Mouse (Mus musculus) left cerebral cortex, adult 18-20 months (tissue): ENCODE data around the gene Dpp6. TPM values are rescaled to one million over a fixed set of nuclear protein-coding genes. Genes with fewer than 3 reads are reported as not detected.

Experiments used
- DNase-seq, 2 experiments: peaks; one replicate each; pipeline ENCODE4 v3.0.0; 2021 to 2022; ENCODE audit warnings: low spot score in 2 of 2, mixed read lengths in 1 of 2
- total RNA-seq, 2 experiments: library from RNA; stranded (reverse); gene quantifications; 2 replicates each; pipeline ENCODE4 v1.2.3; 2021

Gene Dpp6
- total RNA-seq, 2 experiments from 2014 or later = 162 to 164 TPM

DNA sequence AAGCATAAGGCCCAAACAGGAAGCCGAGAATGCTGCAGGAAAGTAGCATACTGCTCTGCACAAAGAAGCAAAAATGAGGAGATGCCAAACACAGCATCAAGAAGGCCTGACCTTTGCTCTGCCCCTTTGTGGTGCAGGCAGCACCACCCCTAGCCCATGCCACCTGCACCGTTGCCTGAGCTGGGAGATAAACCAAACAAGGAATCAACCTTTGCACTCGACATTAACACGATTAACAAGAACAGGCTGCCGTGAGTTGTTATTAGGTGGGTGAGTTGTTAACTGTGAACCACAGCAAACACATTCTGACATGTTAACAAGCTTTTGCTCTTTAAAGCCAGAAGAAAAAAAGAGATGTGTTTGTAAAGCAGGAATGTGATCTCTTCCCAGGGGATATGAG is 239.4 kb downstream of the Dpp6 start:
- no peak for DNase-seq

DNA sequence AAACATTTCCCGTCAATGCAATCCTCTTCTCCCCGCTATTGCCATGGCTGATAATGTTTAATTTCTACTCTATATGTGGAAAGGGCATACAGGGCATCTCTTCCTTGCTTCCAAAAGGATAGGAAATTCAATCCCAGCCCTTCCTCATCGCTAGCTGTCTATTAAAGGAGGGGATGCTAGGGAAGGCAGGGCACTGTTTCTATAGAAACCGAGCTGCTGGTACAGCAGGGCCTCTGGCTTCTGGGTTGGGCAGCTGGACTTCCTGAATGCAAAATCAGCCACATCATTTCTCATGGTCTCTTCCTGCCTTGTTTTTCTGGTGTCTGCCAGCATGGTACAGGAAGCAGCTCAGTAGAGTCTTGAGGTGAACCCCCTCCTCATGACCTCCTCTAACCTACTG is 243.1 kb downstream of the Dpp6 start:
- no peak for DNase-seq

DNA sequence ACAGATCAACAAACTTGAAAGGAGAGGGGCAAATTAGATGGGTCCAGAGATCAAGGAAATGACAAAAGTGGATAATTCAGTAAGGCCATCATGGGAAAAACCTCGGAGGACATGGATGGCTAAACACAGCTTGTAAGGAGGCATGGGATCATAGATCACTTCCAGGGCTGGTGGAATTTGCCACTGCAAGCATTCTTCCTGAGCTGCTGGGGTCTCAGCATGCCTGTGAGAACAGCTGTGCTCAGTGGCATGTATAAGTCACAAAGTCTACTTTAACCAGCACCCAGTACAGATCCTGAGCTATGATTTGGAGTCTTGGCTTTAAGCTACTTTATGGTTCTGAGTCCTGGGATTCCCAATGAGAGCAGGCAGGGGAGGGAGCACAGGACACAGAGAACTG is 246.9 kb downstream of the Dpp6 start:
- no peak for DNase-seq

DNA sequence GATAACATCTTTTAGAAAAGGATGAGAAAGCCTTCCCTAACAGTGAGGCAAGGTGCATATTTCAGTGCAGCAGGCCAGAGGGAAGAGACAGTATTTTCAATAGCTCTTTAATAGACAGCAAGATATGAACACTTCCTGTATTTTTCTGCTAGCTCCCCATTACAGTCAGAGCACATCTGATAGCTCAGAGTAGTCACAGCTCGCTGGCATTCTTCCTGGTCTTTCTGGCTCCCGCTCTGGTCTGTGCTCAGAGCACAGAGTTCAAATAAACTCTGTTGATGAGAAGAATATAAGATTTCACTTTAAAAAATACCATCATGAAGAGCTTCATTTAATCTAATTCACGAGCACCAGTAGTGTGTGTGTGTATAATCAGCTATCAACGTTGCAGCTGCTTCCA is 249.8 kb downstream of the Dpp6 start:
- DNase-seq = no peak

DNA sequence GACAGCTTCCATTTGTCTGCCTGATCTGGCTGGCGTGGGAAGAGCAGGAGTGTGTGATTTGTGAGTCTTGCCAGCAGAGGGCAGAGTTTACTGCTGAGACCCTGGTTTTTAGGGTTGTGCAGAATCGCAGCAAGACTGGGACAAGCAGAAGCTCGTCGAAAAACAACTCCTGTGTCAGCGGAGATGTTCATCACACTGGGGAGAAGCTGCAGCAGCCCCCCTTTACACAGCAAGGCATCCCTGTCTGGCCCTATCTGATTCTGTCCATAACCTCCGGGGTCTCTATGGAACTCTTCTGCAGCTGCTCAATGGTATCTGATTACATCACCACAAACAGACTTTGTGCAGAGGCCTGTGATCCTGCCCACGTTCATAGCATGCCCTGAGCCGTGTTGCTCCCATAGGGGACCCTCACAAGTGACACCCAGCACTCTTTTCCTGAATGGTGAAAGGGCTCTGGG is 258.2 kb downstream of the Dpp6 start:
- DNase-seq = peak; percentile 76 to 77

DNA sequence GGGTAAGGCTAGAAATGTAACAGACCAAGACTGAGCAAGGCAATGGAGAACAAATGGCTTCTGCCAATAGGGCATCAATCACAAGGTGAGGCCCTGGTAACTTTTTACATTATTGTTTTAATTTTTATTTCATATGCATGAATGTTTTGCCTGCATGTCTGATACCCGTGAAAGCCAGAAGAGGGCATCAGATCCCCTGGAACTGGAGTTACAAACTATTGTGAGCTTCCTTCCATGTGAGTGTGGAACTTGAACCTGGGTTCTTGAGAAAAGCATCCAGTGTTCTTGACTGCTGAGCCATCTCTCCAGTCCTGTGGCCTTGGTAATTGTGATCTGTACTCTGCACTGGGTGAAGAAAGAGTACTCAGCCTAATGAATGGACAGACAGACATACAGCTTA is 259.0 kb downstream of the Dpp6 start:
- DNase-seq = peak in 1 of 2 experiments; percentile 17

DNA sequence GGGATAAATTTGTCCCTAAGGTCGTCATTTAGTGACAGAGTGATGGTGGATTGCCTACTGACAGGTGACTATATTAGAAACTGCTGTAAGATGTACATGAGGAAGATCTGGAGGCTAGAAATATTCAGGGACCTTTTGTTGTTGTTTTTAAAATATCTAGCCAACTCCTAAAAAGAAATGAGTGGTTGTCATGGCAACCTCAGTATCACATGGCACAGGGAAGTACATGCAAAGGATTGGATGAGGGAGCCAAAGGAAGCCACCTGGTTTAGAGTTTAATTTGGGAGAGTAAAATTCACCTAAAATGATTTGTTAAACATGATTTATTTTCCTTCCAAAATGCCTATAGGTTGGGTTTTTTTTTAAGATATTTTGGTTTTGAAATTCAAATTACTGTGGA is 260.8 kb downstream of the Dpp6 start:
- no peak for DNase-seq

DNA sequence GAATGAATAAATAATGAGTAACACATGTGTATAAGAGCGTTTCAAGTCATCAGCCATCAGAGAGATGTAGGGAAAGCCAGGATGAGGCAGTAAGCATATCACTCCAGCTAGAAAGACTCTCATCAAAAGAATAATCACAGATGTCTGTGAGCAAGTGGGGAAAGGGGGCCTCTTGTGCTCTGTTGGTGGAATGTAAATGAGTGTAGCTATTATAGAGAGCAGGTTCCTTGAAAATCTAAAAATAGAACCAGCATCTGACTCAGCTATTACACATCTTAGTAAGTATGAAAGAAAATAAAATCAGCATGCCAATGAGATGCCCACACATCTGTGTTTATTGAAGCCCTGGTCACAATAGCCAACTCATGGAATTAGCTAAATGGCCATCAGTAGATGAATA is 264.3 kb downstream of the Dpp6 start:
- no peak for DNase-seq

DNA sequence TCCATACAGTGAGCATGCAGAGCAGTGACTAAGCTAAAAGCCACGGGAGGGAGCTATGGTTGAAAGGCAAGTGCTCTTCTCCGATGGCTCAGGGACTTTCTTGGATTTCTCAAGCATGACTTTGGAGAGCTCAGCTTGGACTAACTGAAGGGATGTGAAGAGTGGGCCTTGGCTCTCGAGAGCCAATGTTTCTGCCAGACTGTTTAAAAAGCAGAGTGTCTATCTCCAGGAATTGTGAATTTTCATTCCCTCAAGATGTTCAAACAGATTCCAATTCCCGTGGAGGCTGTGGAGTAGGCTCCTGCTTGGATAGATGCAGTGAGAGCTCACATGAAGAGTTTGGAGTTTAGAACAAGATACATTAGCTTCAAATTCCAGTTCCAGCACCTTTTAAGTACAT is 266.8 kb downstream of the Dpp6 start:
- DNase-seq = no peak

DNA sequence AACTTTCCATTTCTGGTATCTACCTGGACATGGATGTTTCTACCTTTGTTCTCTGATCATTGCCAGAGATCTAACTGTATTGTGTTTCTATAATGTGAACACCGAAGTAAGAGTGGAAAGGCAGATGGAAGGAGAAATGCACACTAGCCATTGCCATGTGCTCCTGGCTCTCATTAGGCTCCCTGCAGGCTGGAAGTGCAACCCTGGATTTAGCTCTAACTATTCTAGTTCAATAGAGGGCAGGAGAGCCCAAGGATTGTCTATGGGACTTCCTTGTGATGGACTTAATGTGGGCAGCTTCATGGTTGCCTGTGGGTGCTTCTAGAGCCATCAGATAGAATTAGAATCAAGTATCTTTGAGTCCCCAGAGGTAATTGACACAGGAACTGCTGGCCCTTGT is 291.2 kb downstream of the Dpp6 start:
- no peak for DNase-seq

DNA sequence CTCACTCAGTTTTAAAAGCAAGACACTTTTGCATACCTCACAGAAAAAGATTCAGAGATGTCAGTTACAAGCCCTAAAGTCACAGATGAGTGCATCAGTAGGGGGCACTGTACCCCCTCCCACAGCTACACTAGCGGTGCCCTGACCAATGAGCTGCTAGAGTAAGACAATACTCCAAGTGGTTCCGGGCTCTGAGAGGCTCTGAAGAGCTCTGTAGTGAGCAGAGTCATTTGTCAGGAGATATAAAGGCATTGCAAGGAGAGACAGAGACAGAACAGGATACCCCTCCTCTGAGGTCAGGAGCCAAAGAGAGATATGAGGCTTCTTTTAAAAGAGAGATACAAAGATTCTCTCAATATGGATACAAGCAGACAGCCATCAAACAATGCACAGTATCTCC is 305.5 kb downstream of the Dpp6 start:
- no peak for DNase-seq

DNA sequence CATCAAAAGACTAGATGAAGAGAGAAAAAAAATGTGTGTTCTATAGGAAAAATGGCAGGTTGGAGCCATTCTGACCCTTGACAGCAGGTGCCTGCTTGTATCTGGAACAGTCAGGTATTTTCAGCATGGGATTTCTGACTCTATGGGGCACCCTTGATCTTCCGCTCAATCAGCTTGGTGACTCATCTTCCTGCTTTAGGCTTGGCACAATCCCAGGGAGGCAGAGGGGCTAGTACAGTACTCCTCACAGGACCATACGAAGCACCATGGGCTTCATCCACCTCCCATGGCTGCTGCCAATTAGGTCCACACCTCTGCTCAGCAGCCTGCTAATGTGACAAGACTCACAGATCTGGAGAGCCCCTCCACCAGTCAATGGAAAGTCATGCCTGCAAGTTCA is 305.9 kb downstream of the Dpp6 start:
- DNase-seq = no peak

DNA sequence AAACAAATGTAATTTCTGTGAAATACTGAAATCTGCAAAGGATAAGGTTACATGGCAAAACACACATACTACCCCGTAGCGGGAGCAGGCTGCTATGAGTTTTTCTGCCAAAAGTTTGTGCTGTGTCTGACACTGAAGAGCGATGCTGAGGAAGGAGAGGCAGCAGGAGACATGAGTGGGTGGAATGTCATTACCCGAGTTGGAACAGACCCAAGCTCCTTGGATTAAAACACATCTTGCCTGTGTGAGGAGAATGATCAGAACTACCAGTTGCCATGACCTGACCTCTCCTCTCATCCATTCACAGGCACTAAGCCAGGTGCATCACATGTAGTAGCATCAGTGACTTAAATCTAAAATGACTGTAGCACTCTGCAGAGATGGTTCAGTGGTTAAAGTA is 309.0 kb downstream of the Dpp6 start:
- DNase-seq = no peak

DNA sequence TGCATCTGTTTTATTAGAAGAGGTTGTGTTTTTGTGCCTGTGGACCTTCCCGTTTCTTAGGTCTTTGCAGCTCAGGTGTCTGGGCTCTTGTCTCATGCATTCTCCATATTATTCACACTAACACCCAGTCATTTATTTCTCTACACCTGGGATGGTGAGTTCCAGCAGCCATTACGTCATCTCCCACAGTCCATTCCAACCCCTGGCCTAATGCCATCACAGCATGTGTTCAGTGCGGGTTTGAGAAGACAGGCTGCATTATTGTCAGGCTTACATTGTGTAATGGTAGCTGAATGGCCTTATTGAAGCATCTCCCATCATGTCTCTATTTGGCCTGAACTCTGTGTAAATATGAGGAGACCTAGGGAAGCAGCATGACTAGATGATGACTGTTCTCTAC is 316.2 kb downstream of the Dpp6 start:
- no peak for DNase-seq

DNA sequence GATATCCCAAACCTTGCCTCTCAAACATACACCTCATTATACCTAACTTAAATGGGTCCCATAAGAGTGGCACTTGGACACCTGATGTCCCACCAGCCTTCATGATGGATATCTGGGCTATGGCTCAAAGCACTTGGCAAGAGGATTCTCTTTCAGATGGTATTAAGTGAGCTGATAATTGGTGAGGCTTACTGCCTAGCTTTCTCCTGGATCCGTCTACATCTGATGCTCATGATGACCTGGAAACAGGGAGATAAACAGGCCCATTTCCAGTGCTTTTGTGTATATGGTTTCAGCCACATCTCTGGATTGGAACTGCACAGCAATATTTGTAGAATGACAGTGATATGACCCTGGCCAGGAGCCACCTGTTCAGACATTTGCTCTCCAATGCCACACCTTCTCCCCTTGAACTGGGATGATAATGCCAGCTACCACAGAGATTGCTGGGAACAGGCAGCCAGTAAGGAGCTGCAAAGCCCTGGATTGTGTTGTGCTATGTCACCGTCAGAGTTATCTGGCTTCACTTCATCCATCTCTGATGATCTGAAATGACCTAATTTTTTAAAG is 317.5 kb downstream of the Dpp6 start:
- DNase-seq = no peak

DNA sequence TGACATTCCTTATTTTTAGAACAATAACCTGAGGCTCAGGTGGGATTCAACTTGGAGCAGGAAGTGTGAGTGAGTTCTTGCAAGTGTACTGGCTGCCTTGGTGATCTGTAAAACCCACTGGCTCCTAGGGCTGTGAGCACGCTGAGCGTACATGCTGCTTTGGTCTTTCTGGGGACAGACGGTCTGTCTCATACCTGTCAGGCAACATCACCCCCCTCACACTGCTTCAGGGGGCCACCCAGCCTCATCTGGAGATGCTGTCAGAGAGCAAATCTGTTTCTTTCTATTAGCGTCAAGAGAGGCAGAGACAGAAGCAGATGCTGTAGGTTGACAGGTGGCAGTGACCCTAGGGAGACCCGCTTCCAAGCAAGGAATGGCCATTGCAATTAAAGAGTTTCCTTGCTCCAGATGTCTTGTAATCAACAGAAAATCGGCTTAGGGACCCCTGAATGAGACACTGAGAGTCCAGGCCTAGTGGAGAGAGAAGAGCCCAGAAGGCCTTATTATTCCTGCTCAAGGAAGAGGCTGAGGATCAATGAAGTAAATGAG is 330.5 kb downstream of the Dpp6 start:
- DNase-seq = no peak

DNA sequence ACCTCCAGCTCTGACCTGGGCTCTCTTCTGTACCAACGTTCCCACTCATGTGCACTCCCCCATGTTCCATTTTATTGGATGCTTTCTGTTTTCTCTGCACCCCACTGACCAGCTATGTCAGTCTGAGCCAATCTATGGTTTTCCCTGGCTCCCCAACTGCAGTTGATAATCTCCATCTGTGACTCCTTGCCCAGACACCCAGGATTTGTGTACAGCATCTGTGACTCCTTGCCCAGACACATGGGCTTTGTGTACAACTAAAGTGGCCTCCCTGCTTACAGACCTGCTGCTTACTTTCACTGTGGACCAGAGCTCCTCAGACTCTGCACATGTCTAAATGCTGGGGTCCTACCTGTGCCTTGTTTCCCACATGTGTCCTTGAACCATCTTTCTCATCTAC is 334.0 kb downstream of the Dpp6 start:
- no peak for DNase-seq

DNA sequence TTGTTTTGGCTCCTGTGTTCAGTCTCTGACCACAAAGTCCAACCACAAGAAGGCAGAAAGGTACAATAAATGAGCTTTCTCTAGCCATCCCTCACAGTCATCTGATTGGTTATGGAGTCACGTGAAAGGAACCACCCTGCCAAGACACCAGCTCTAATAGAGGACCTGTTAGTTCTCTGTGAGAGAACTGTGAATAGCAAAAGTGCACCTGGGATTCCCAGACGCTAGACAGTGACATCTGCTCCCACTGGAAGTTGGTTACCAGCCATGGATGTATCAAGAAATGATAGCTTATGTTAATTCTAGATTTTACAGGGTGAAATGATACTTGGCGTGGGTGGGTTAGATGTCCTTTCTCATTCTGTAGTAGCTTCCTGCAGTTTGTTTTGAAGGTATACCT is 338.7 kb downstream of the Dpp6 start:
- DNase-seq = no peak

DNA sequence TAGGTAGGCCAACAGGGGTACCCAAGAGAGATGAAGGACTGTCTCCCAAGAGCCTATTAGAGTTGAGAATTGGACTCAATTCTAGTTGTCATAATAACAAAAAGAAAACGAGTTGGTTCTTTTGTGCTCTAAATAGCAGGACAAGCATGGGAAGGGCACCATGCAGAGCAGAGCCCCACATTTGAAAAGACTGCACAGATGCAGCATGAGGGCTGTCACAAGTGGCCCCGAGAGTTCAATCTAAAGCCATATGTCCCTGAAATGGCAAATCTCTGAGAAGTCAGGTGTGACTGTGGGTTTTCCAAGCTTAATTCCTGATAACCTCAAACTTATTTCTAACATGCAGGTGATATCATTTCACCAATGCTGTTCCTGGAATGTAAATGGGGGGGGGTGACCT is 339.4 kb downstream of the Dpp6 start:
- no peak for DNase-seq

DNA sequence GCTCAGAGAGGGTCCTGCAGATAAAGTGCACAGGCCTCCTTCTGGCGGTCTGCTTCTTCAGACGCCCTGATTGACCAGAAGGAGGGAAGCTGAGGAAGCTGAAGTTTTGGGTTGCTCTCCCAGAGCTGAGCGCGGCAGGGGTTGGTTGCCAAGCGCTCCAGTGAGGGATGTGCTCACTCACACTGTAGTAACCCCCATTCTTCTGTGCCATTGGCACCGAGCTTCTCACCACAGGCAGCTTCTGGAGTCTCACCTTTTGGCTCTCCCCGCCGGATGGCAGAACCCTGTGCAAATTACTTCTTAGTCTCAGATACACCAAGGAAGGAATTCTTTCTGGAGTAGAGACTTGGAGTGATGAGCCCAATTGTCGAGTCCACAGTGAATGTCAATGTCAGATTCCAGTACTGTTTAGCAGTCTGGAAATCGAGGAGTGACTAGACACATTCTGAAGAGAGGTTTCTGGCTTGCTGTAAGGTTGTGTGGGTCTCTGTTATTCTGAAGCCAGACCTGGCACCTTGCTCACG is 344.2 kb downstream of the Dpp6 start:
- DNase-seq = no peak

DNA sequence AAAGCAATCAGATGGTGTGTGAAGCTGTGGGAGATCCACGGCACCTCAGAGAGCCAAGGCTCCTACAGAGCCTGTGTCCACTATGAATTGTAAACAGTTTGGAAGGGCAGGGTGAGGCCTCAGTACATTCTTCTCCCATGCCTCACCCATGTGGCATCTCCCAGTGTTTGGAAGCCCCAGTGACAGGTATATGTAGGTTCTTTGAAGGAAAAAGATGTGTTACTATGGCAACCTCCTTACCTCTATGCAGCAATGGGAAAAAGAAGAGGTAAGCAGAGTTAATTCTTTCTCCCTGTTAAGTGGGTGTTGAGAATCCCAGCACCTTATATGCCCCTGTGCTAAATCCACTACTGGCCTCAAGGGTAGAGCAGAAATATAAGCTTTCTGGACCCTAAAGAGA is 351.5 kb downstream of the Dpp6 start:
- no peak for DNase-seq

DNA sequence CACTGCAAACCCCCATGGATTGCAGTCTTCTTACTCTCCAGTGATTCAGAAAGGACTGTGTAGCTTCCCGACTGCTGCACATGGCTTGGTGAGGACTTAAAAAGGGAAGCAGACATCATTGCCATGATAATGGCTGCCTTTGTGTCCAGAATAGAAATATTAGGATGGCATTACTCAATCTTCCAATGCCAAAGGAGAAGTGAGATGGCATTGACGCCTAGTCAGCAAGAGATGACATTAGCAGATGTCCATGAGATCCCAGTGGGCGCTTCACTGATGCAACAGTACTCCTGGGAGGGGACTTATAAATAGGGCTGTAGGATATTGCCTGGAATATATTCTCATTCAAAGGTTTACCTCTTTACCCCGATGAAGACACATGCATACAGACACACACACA is 368.0 kb downstream of the Dpp6 start:
- no peak for DNase-seq

DNA sequence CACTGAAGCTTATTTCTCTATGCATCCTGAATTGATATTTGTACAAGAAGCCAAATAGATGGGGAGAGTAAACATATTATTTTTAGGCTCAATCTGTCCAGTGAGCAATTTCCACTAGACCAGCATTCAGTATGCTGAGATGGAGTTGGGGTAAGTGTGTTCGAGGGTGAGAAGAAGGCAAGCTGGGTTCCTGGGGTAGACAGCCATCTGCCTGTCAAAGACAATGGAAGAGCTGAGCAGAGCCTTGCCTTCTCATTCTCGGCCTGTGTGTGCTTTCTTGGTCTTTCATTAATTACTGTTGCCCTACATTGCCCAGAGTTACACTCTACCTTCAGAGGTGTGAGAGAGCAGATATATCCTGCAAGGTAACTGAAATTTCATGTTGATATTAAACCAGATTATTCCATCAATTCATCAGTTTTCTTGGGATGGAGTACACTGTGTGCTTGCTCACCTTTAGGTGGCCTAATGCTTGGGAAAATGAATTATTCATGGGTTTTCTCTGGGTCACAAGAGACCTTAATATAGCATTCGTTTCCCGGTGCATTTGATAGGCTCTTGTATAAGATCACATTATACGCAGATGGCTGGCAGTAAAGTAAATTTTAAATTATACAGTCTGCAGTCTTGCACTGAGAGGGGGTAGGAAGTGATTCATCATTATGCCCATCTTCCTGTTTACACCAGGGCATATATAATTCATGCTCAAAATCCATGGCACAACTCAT is 374.4 kb downstream of the Dpp6 start:
- no peak for DNase-seq
